8 mouse cellular contexts compared by ENCODE assay signal in genomic region chr8:10414684-10415212, GRCm38 (mm10).
DNase-seq lines count a peak whose midpoint lies in the region; ATAC-seq and TF ChIP-seq lines count a peak whose summit lies in the region.

No protein-coding gene starts in this region.

- peak; percentile 43; the same call in 1 of the 2 replicates for ATAC-seq in liver, postnatal 0 days

- no peak overlapping the region for H3K9ac ChIP-seq in liver, postnatal 0 days (replicated peaks)

- H3K9me3 ChIP-seq in liver, postnatal 0 days (ENCODE audit: low read length): no peaks in the 10 kb centered on the region

- DNase-seq in 3T3-L1 (ENCODE audit: low read depth, low spot score): peak; percentile 91
- DNase-seq in R1 (ENCODE audit: low read depth, low spot score): peak; percentile 64
- peak; percentile 80 to 83 for DNase-seq in cerebellum, postnatal 4 days (ENCODE audit: low spot score in 2 of 2)
- peak; percentile 53 to 67 for DNase-seq in gastrocnemius, postnatal 4 days (ENCODE audit: low spot score in 2 of 2)
- DNase-seq in kidney, postnatal 25 days: peak; percentile 71 to 84
- peak; percentile 78 for DNase-seq in liver, postnatal 0 days
- peak; percentile 54 for DNase-seq in urinary bladder, adult 2 months (ENCODE audit: low spot score)

- no peak for TF ChIP-seq POLR2A in olfactory bulb, adult 2 months (IDR thresholded peaks at IDR 0.05; ENCODE audit: insufficient read depth, low read depth, low read length)

- TF ChIP-seq EP300 in liver, postnatal 0 days (IDR thresholded peaks at IDR 0.05; ENCODE audit: low read depth): no peak

- no peaks in the 10 kb centered on the region for H3K4me1 ChIP-seq in liver, postnatal 0 days (ENCODE audit: insufficient read depth)
- peaks cover 27% of the 10 kb centered on the region for H3K4me1 ChIP-seq in olfactory bulb, adult 2 months (ENCODE audit: control insufficient read depth, insufficient read depth, low read length)

- peak; percentile 86 for TF ChIP-seq CTCF in liver, postnatal 0 days (IDR thresholded peaks at IDR 0.05; ENCODE audit: low read depth)
- peak; percentile 89 for TF ChIP-seq CTCF in olfactory bulb, adult 2 months (IDR thresholded peaks at IDR 0.05; ENCODE audit: insufficient read depth, low read depth, low read length)

- H3K4me2 ChIP-seq in liver, postnatal 0 days (ENCODE audit: low read depth, low read length): no peak overlapping the region

- H3K27me3 ChIP-seq in liver, postnatal 0 days (ENCODE audit: insufficient read depth, low read length): no peaks in the 10 kb centered on the region

- H3K4me3 ChIP-seq in liver, postnatal 0 days (ENCODE audit: low read depth, low read length): no peak overlapping the region
- H3K4me3 ChIP-seq in olfactory bulb, adult 2 months (ENCODE audit: insufficient read depth, low read depth, low read length): no peak overlapping the region

- 20% methylated on average over 6 of the region's 6 CpGs for WGBS in liver, postnatal 0 days (ENCODE audit: insufficient replicate concordance)
- WGBS in olfactory bulb, adult 2 months: 13% methylated on average over 6 of the region's 6 CpGs

- no peak overlapping the region for H3K27ac ChIP-seq in liver, postnatal 0 days (ENCODE audit: low read depth)
- no peak overlapping the region for H3K27ac ChIP-seq in olfactory bulb, adult 2 months (ENCODE audit: insufficient read depth, low read depth, low read length)

- H3K36me3 ChIP-seq in liver, postnatal 0 days (replicated peaks; ENCODE audit: insufficient read depth, low read length): no peaks in the 10 kb centered on the region
